8 mouse cellular contexts compared by ENCODE assay signal in genomic region chr10:90596142-90596541, GRCm38 (mm10).
DNase-seq lines count a peak whose midpoint lies in the region; ATAC-seq lines count a peak whose summit lies in the region.

No protein-coding gene starts in this region.

- peak; percentile 46 to 72 for DNase-seq in layer of hippocampus, adult 18-20 months (ENCODE audit: low spot score in 2 of 2)
- DNase-seq in layer of hippocampus, postnatal 14 days (ENCODE audit: low spot score in 2 of 2), result no peak
- DNase-seq in frontal cortex, adult 2 months (ENCODE audit: extremely low spot score in 1 of 2, low spot score in 1 of 2), result peak; percentile 81 to 84
- peak; percentile 68 for DNase-seq in mesoderm, embryonic 11.5 days (ENCODE audit: low read depth, low spot score)
- DNase-seq in right cerebral cortex, postnatal 25 days, result peak; percentile 66
- DNase-seq in ovary, postnatal 14 days (ENCODE audit: low spot score), result no peak

- no peak for ATAC-seq in granulocyte monocyte progenitor cell, adult 5-6 weeks (replicated peaks; ENCODE audit: poor library complexity, severe bottlenecking)
- ATAC-seq in monocyte, adult 5-6 weeks (replicated peaks; ENCODE audit: insufficient number of reproducible peaks, low FRiP score, low TSS enrichment, poor library complexity, severe bottlenecking), result no peak

Comparison
In these comparisons a context has a peak if more than half of its experiments do, and no peak if none do; other contexts are left out.
1. DNase-seq: peak in layer of hippocampus, adult 18-20 months (2 of 2), frontal cortex, adult 2 months (2 of 2), mesoderm, embryonic 11.5 days (single experiment) and right cerebral cortex, postnatal 25 days (single experiment); none in layer of hippocampus, postnatal 14 days (0 of 2) and ovary, postnatal 14 days (single experiment).